Mouse (Mus musculus) MEL (cell line): Measurements from ENCODE around the gene Ppp1r12a. TPM values are rescaled to one million over a fixed set of nuclear protein-coding genes. Genes with fewer than 3 reads are reported as not detected.

ENCODE experiments used
- DNase-seq: peaks from one replicate; pipeline ENCODE4 v3.0.0; 2011; ENCODE audit warnings: low read depth, low spot score
- H3K27ac ChIP-seq: 2 replicates; pipeline ENCODE4 v1.5.1; 2012; ENCODE audit warnings: low read depth, mild to moderate bottlenecking, control low read depth, low read length, moderate library complexity; ENCODE audit not compliant: control insufficient read depth
- H3K27me3 ChIP-seq, 2 experiments: fragments of 150-350 bp in 1 of 2; sonication (generic) in 1 of 2; 2 replicates each; pipeline ENCODE4 v1.6.1; 2012; ENCODE audit warnings: low read length in 2 of 2, mild to moderate bottlenecking in 2 of 2, improper control_type of control experiment in 1 of 2, moderate library complexity in 1 of 2; ENCODE audit not compliant: insufficient read depth in 2 of 2, control insufficient read depth in 1 of 2
- H3K36me3 ChIP-seq, 2 experiments: 2 replicates each; pipeline ENCODE4 v1.6.1; 2012 to 2014; ENCODE audit warnings: low read length in 2 of 2, improper control_type of control experiment in 1 of 2, inconsistent platforms in 1 of 2, mild to moderate bottlenecking in 1 of 2; ENCODE audit not compliant: insufficient read depth in 2 of 2, control insufficient read depth in 1 of 2
- H3K4me1 ChIP-seq, 2 experiments: fragments of 150-350 bp in 1 of 2; sonication (generic) in 1 of 2; 2 replicates each; pipeline ENCODE4 v1.6.1; 2012; ENCODE audit warnings: low read length in 2 of 2, improper control_type of control experiment in 1 of 2, mild to moderate bottlenecking in 1 of 2; ENCODE audit not compliant: insufficient read depth in 2 of 2, control insufficient read depth in 1 of 2
- H3K4me3 ChIP-seq, 2 experiments: fragments of 150-350 bp in 1 of 2; sonication (generic) in 1 of 2; 2 replicates each; pipeline ENCODE4 v1.5.1; 2012; ENCODE audit warnings: low read depth in 2 of 2, low read length in 2 of 2, mild to moderate bottlenecking in 2 of 2, moderate library complexity in 2 of 2, control low read depth in 1 of 2, improper control_type of control experiment in 1 of 2; ENCODE audit not compliant: control insufficient read depth in 1 of 2, insufficient read depth in 1 of 2
- H3K79me2 ChIP-seq: 2 replicates; pipeline ENCODE4 v1.6.1; 2012; ENCODE audit warnings: mild to moderate bottlenecking, low read length, moderate library complexity; ENCODE audit not compliant: control insufficient read depth, poor library complexity, insufficient read depth
- H3K9ac ChIP-seq: 2 replicates; pipeline ENCODE4 v1.6.1; 2012; ENCODE audit warnings: low read depth, mild to moderate bottlenecking, control low read depth, low read length, moderate library complexity; ENCODE audit not compliant: control insufficient read depth, poor library complexity, severe bottlenecking
- H3K9me3 ChIP-seq: fragments of 150-350 bp; sonication (generic); replicated peaks from 2 replicates; pipeline ENCODE4 v1.6.1; 2012; ENCODE audit warnings: mild to moderate bottlenecking, low read length, improper control_type of control experiment, moderate library complexity; ENCODE audit not compliant: insufficient read depth
- CHD2 ChIP-seq: IDR thresholded peaks from 2 replicates; pipeline ENCODE4 v1.6.1; 2011; ENCODE audit warnings: low read length, improper control_type of control experiment
- ELF1 ChIP-seq: IDR thresholded peaks from 2 replicates; pipeline ENCODE4 v1.6.1; 2014; ENCODE audit warnings: low read depth, mild to moderate bottlenecking, inconsistent platforms, low read length, improper control_type of control experiment, moderate library complexity
- EP300 ChIP-seq, 2 experiments: IDR thresholded peaks; 2 replicates each; pipeline ENCODE4 v1.6.1; 2011; ENCODE audit warnings: improper control_type of control experiment in 2 of 2, low read length in 2 of 2, low read depth in 1 of 2, mild to moderate bottlenecking in 1 of 2
- ETS1 ChIP-seq: IDR thresholded peaks from 2 replicates; pipeline ENCODE4 v1.6.1; 2012; ENCODE audit warnings: low read depth, mild to moderate bottlenecking, inconsistent platforms, low read length, improper control_type of control experiment, moderate library complexity
- GABPA ChIP-seq: IDR thresholded peaks from 2 replicates; pipeline ENCODE4 v1.6.1; 2012; ENCODE audit warnings: low read depth, mild to moderate bottlenecking, inconsistent platforms, low read length, improper control_type of control experiment, moderate library complexity
- GATA1 ChIP-seq: IDR thresholded peaks from 2 replicates; pipeline ENCODE4 v1.6.1; 2011; ENCODE audit warnings: low read depth, low read length, improper control_type of control experiment
- JUND ChIP-seq: IDR thresholded peaks from 2 replicates; pipeline ENCODE4 v1.6.1; 2011; ENCODE audit warnings: low read depth, mild to moderate bottlenecking, improper control_type of control experiment, low read length
- MAFK ChIP-seq: IDR thresholded peaks from 2 replicates; pipeline ENCODE4 v1.6.1; 2011; ENCODE audit warnings: low read depth, mild to moderate bottlenecking, low read length, improper control_type of control experiment, borderline replicate concordance
- MAX ChIP-seq: IDR thresholded peaks from 2 replicates; pipeline ENCODE4 v1.6.1; 2011; ENCODE audit warnings: low read length, improper control_type of control experiment
- MXI1 ChIP-seq: IDR thresholded peaks from 2 replicates; pipeline ENCODE4 v1.6.1; 2011; ENCODE audit warnings: mild to moderate bottlenecking, low read depth, low read length, improper control_type of control experiment
- MYB ChIP-seq: IDR thresholded peaks from 2 replicates; pipeline ENCODE4 v1.6.1; 2011; ENCODE audit warnings: mild to moderate bottlenecking, low read depth, low read length, improper control_type of control experiment
- NRF1 ChIP-seq: IDR thresholded peaks from 2 replicates; pipeline ENCODE4 v1.6.1; 2014; ENCODE audit warnings: low read depth, mild to moderate bottlenecking, inconsistent platforms, low read length, improper control_type of control experiment, moderate library complexity; ENCODE audit not compliant: poor library complexity, insufficient read depth, severe bottlenecking
- RAD21 ChIP-seq: IDR thresholded peaks from 2 replicates; pipeline ENCODE4 v1.6.1; 2011; ENCODE audit warnings: mild to moderate bottlenecking, low read depth, low read length, improper control_type of control experiment
- RCOR1 ChIP-seq: IDR thresholded peaks from 2 replicates; pipeline ENCODE4 v1.6.1; 2012; ENCODE audit warnings: low read depth, mild to moderate bottlenecking, inconsistent platforms, low read length, improper control_type of control experiment
- SIN3A ChIP-seq: IDR thresholded peaks from 2 replicates; pipeline ENCODE4 v1.6.1; 2012; ENCODE audit warnings: low read length, improper control_type of control experiment, inconsistent platforms
- SMC3 ChIP-seq: IDR thresholded peaks from 2 replicates; pipeline ENCODE4 v1.6.1; 2011; ENCODE audit warnings: low read depth, low read length, improper control_type of control experiment
- USF1 ChIP-seq: IDR thresholded peaks from 2 replicates; pipeline ENCODE4 v1.6.1; 2014; ENCODE audit warnings: low read depth, mild to moderate bottlenecking, inconsistent platforms, low read length, improper control_type of control experiment, moderate library complexity
- USF2 ChIP-seq, 2 experiments: IDR thresholded peaks; 2 replicates each; pipeline ENCODE4 v1.6.1; 2011 to 2012; ENCODE audit warnings: improper control_type of control experiment in 2 of 2, low read length in 2 of 2, borderline replicate concordance in 1 of 2, inconsistent platforms in 1 of 2, low read depth in 1 of 2, mild to moderate bottlenecking in 1 of 2; ENCODE audit not compliant: insufficient read depth in 1 of 2
- ZC3H11A ChIP-seq: IDR thresholded peaks from 2 replicates; pipeline ENCODE4 v1.6.1; 2012; ENCODE audit warnings: low read depth, mild to moderate bottlenecking, inconsistent platforms, low read length, improper control_type of control experiment
- ZMIZ1 ChIP-seq: IDR thresholded peaks from 2 replicates; pipeline ENCODE4 v1.6.1; 2012; ENCODE audit warnings: low read depth, mild to moderate bottlenecking, inconsistent platforms, low read length, improper control_type of control experiment, moderate library complexity
- ZNF384 ChIP-seq: IDR thresholded peaks from 2 replicates; pipeline ENCODE4 v1.6.1; 2012; ENCODE audit warnings: low read depth, mild to moderate bottlenecking, inconsistent platforms, low read length, improper control_type of control experiment
- polyA plus RNA-seq, 2 experiments: library from polyadenylated mRNA; stranded (reverse) in 1 of 2; unstranded in 1 of 2; fragments of >175 nt in 1 of 2; fragments of >200 nt in 1 of 2; gene quantifications; 2 replicates each; pipeline versions ENCODE4 v1.2.1 to v1.2.4; 2012; ENCODE audit warnings: low replicate concordance in 2 of 2, low read depth in 1 of 2; ENCODE audit not compliant: insufficient read length in 2 of 2, insufficient read depth in 1 of 2, missing spikeins in 1 of 2
- total RNA-seq: library from RNA; depleted of rRNA; stranded (reverse); fragments of 300-350 nt; gene quantifications from 2 replicates; pipeline ENCODE4 v1.2.3, GENCODE M21; 2012

Ppp1r12a gene
- total and polyA plus RNA-seq, 3 experiments: 46.5 to 86.6 (median 59.1) TPM

DNA sequence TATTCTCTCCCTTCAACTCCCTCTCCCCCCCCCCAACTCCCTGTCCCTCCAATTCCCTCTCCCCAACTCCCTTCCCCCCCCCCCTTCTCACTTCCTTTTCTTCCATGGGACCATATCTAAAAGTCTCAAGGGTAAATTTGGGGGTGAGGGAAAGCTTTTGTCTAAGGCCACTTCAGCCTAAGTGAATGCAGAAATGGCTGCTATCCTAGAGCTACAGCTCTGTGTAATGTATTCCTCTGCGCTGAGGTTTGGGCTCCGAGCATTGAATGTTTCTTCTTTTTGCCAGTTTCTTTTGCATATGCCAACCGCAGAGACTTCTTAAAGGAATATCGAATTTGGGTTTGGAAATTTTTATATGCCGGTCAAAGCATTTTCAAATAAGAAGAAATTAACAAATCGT lies 28.7 kb upstream of the Ppp1r12a start:
- no peak for DNase-seq
- no peak overlapping the region for H3K9ac ChIP-seq

GRCm38 (mm10) chr10:108133745-108134144 lies 28.2 kb upstream of the Ppp1r12a start:
- Histone ChIP-seq H3K4me3 (no peak overlapping the region), H3K79me2 (no peaks in the 10 kb centered on the region), H3K27ac (no peak overlapping the region), H3K9ac (no peak overlapping the region), H3K27me3 (no peaks in the 10 kb centered on the region), H3K9me3 (no peaks in the 10 kb centered on the region), H3K36me3 (peaks cover 0 to 4% of the 10 kb centered on the region in 2 experiments; a peak in 2 of 4 replicates), H3K4me1 (no peaks in the 10 kb centered on the region)
- TF ChIP-seq ELF1 (no peak), GABPA (no peak), SIN3A (no peak), RCOR1 (no peak), ZC3H11A (no peak), JUND (no peak), RAD21 (no peak), CHD2 (no peak), ZNF384 (no peak), ZMIZ1 (no peak), MAFK (no peak)
- DNase-seq: no peak

More for the DNA sequence above, 28.7 kb upstream of the Ppp1r12a start:
- H3K9me3 ChIP-seq: no peaks in the 10 kb centered on the region
- H3K27me3 ChIP-seq: no peaks in the 10 kb centered on the region
- no peak overlapping the region for H3K4me3 ChIP-seq
- TF ChIP-seq MXI1 (no peak), SIN3A (no peak), USF2 (IDR thresholded peaks at IDR 0.05; ENCODE audit: borderline replicate concordance in 1 of 2, insufficient read depth in 1 of 2, low read depth in 1 of 2, low read length in 2 of 2) (no peak), ETS1 (no peak), SMC3 (no peak), GABPA (no peak)
- TF ChIP-seq, all 39 proteins: peak for 0
- H3K36me3 ChIP-seq: peaks cover 0 to 4% of the 10 kb centered on the region in 2 experiments; a peak in 2 of 4 replicates
- H3K79me2 ChIP-seq: no peaks in the 10 kb centered on the region
- H3K27ac ChIP-seq: no peak overlapping the region
- H3K4me1 ChIP-seq: no peaks in the 10 kb centered on the region

- Histone ChIP-seq H3K27me3 (no peaks in the 10 kb centered on the region), H3K9ac (no peak overlapping the region), H3K4me1 (no peaks in the 10 kb centered on the region), H3K79me2 (no peaks in the 10 kb centered on the region), H3K9me3 (no peaks in the 10 kb centered on the region), H3K4me3 (no peak overlapping the region), H3K36me3 (no peaks in the 10 kb centered on the region), H3K27ac (no peak overlapping the region)
- TF ChIP-seq NRF1 (no peak), USF1 (no peak), GATA1 (no peak), MYB (no peak), EP300 (IDR thresholded peaks at IDR 0.05; ENCODE audit: low read depth in 1 of 2, low read length in 2 of 2) (no peak), MAX (no peak), ZNF384 (no peak)
- no peak for DNase-seq
Observed at GRCm38 (mm10) chr10:108138347-108138746, 23.6 kb upstream of the Ppp1r12a start.
